In the genomic region with DNA sequence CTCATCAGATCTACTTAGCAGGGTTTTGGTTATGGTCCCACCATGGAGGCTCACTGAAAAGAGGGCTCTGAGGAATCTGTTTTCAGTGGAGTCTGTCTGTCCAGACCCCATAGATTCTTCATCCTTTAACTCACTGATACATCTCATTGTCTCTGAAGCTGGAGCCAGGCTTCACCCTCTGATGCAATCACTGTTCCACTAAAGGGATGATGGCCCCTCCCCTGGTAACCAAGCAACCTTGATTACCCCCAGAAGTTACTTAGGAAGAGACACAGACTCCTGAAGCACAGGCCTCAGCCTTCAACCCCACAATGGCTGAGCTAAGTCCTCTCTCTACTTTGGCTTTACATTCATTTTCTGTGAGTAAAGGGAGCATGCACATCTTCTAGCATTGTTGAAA, we compare ENCODE assay signal across 14 mouse cellular contexts. TPM values are rescaled to one million over a fixed set of nuclear protein-coding genes. Genes with fewer than 3 reads are reported as not detected.
DNase-seq lines count a peak whose midpoint lies in the region.
"Had no signal": no experiment of that assay in that cellular context is flagged by ENCODE, and none has a peak within 500 bp of the region (broad histone marks: within the 10 kb centered on the region; RNA-seq: fewer than 3 reads in every experiment).

No protein-coding gene starts in this region.

- peak; percentile 28 to 31 for DNase-seq in gastrocnemius, adult 8-10 months (ENCODE audit: low spot score in 2 of 2)
- DNase-seq in gastrocnemius, postnatal 4 days (ENCODE audit: low spot score in 2 of 2): no peak
- peak; percentile 37 for DNase-seq in MN1 (ENCODE audit: low spot score)
- DNase-seq in gastrocnemius, postnatal 25 days: peak; percentile 50
- DNase-seq in B cell, adult 2 months: no peak
- DNase-seq in right cerebral cortex, postnatal 36 days (ENCODE audit: low spot score in 2 of 2): no peak
- DNase-seq: adrenal gland, postnatal 10 days; cerebellum, adult 11 months; cerebellum, adult 8-10 months; cerebellum, postnatal 14 days; heart, adult 11 months; heart, postnatal 36 days; kidney, adult 11 months had no signal

RNA-seq across cellular contexts. Expression of gene Slc1a7, which starts 1.6 kb away (rescaled TPM):
- total RNA-seq in gastrocnemius, adult 8-10 months (2022): under 1 TPM in 3 of 4 experiments, not detected in 1; 0.15 to 0.27 (median 0.16) TPM
- total RNA-seq in gastrocnemius, postnatal 4 days (2021): not detected
- total RNA-seq in gastrocnemius, postnatal 25 days (2021): under 1 TPM; 0.11 to 0.26 TPM
- total RNA-seq: MEL had no signal

RNA-seq across cellular contexts. Expression of gene Cpt2, which starts 46.4 kb away (rescaled TPM):
- total RNA-seq in gastrocnemius, adult 8-10 months (2022): 10 to 100 TPM; 47.3 to 67.2 (median 53.9) TPM
- total RNA-seq in gastrocnemius, postnatal 4 days (2021): 10 to 100 TPM; 47.3 to 51.2 TPM
- 10 to 100 TPM; 61.0 to 66.6 TPM for total RNA-seq in gastrocnemius, postnatal 25 days (2021)

Comparison
In these comparisons a context has a peak if more than half of its experiments do, and no peak if none do; other contexts are left out.
1. DNase-seq: peak in gastrocnemius, adult 8-10 months (2 of 2), MN1 (single experiment) and gastrocnemius, postnatal 25 days (single experiment); none in gastrocnemius, postnatal 4 days (0 of 2), B cell, adult 2 months (0 of 2) and right cerebral cortex, postnatal 36 days (0 of 2).